Mouse (Mus musculus): Measurements from ENCODE around the gene Cdhr2. TPM values are rescaled to one million over a fixed set of nuclear protein-coding genes. Genes with fewer than 3 reads are reported as not detected.

Gene Cdhr2
- total RNA-seq, 2 experiments from 2014 or later: 0.16 to 0.20 TPM

- DNase-seq (ENCODE audit: low spot score in 2 of 2): no peak
Measured at GRCm38 (mm10) chr13:54692711-54693557, 8.3 kb upstream of the Cdhr2 start.

GRCm38 (mm10) chr13:54693558-54694347 is 7.5 kb upstream of the Cdhr2 start, which contains the start of gene Rnf44:
Rnf44 (minus strand) TSS chr13:54693907.
- peak; percentile 99 for DNase-seq (ENCODE audit: low spot score in 2 of 2)

- no peak for DNase-seq (ENCODE audit: low spot score in 2 of 2)
Measured at GRCm38 (mm10) chr13:54694348-54695060, 6.8 kb upstream of the Cdhr2 start.

GRCm38 (mm10) chr13:54695479-54696230 is 5.6 kb upstream of the Cdhr2 start:
- no peak for DNase-seq (ENCODE audit: low spot score in 2 of 2)

- DNase-seq (ENCODE audit: low spot score in 2 of 2): no peak
Measured at GRCm38 (mm10) chr13:54702507-54702906, 1.2 kb downstream of the Cdhr2 start.

- DNase-seq (ENCODE audit: low spot score in 2 of 2): no peak
Measured at GRCm38 (mm10) chr13:54704890-54705289, 3.6 kb downstream of the Cdhr2 start.

- DNase-seq (ENCODE audit: low spot score in 2 of 2): no peak
Measured at GRCm38 (mm10) chr13:54710866-54711265, 9.6 kb downstream of the Cdhr2 start.

GRCm38 (mm10) chr13:54714393-54714792 is 13.1 kb downstream of the Cdhr2 start:
- no peak for DNase-seq (ENCODE audit: low spot score in 2 of 2)

GRCm38 (mm10) chr13:54714996-54715395 is 13.7 kb downstream of the Cdhr2 start:
- no peak for DNase-seq (ENCODE audit: low spot score in 2 of 2)

GRCm38 (mm10) chr13:54716916-54717315 is 15.7 kb downstream of the Cdhr2 start:
- peak; percentile 71 to 77 for DNase-seq (ENCODE audit: low spot score in 2 of 2)

GRCm38 (mm10) chr13:54723143-54723542 is 21.9 kb downstream of the Cdhr2 start:
- no peak for DNase-seq (ENCODE audit: low spot score in 2 of 2)

- DNase-seq (ENCODE audit: low spot score in 2 of 2): no peak
Measured at GRCm38 (mm10) chr13:54726131-54726530, 24.9 kb downstream of the Cdhr2 start.

- DNase-seq (ENCODE audit: low spot score in 2 of 2): no peak
Measured at GRCm38 (mm10) chr13:54736931-54737330, 35.7 kb downstream of the Cdhr2 start.

- peak in 1 of 2 experiments; percentile 39 for DNase-seq (ENCODE audit: low spot score in 2 of 2)
Measured at GRCm38 (mm10) chr13:54737488-54738212, 36.4 kb downstream of the Cdhr2 start.

- DNase-seq (ENCODE audit: low spot score in 2 of 2): peak in 1 of 2 experiments; percentile 29
Measured at GRCm38 (mm10) chr13:54738213-54738601, 36.9 kb downstream of the Cdhr2 start.

- DNase-seq (ENCODE audit: low spot score in 2 of 2): peak in 1 of 2 experiments; percentile 10
Measured at GRCm38 (mm10) chr13:54746110-54746509, 44.8 kb downstream of the Cdhr2 start.

- peak in 1 of 2 experiments; percentile 21 for DNase-seq (ENCODE audit: low spot score in 2 of 2)
Measured at GRCm38 (mm10) chr13:54746896-54747295, 45.6 kb downstream of the Cdhr2 start.

GRCm38 (mm10) chr13:54748190-54748589 is 46.9 kb downstream of the Cdhr2 start:
- DNase-seq (ENCODE audit: low spot score in 2 of 2): peak in 1 of 2 experiments; percentile 10

- no peak for DNase-seq (ENCODE audit: low spot score in 2 of 2)
Measured at GRCm38 (mm10) chr13:54748721-54749060, 47.4 kb downstream of the Cdhr2 start.

Data from layer of hippocampus, postnatal 10 days (tissue).